Mouse (Mus musculus): Measurements from ENCODE around the gene Krtap5-5.

- TF ChIP-seq GATA1 (IDR thresholded peaks at IDR 0.05; ENCODE audit: borderline replicate concordance, low read length) (no peak), CTCF (IDR thresholded peaks at IDR 0.05; ENCODE audit: low read depth, low read length) (no peak), TAL1 (conservative IDR thresholded peaks at IDR 0.05; ENCODE audit: low read depth, low read length) (no peak)
Measured at GRCm38 (mm10) chr7:142198748-142199147, 31.0 kb downstream of the Krtap5-5 start.
